Mouse (Mus musculus) megakaryocyte, embryonic 14.5 days (primary cell): ENCODE results near the gene Cnn1.
A peak's percentile ranks its signal among the peaks of the same experiment; 100 is the strongest.

ENCODE experiments used
- FLI1 ChIP-seq: IDR thresholded peaks from 2 replicates; pipeline ENCODE4 v1.6.1; 2012; ENCODE audit warnings: low read length, inconsistent platforms, mixed read lengths
- GATA1 ChIP-seq: IDR thresholded peaks from 3 replicates; pipeline ENCODE4 v1.6.1; 2012; ENCODE audit warnings: mixed read lengths, low read length, inconsistent platforms, borderline replicate concordance

DNA sequence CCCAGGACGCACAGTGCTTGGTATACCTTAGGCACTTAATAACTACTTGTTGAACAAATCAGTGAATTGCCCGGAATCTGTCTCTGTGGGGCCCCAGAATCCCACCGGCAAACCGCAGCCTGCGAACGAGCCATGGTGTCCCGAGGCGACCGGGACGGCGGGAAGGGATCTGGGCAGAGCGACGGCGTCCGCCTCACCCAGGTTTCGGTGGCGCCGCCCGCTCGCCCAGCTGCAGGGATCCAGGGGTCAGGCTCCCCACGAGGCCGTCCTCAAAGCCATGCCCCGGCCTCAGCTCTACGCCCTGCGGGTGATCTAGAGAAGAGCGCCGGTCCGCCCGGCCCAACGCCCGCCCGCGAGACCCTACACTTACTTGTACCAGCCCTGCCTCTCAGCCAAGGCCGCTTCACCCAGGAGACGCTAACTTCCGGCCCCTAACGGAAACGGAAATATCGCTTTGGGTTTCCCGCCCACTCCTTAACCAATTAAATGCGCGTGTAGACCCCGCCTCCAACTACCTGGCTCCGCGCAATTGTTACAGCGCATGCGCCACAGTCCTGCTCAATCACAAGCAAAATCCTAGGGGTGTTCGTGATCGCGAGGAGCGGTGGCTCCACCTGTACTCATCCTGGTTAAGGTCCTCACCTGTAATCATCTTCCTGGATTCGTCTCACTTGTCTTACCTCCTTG lies 17.9 kb downstream of the Cnn1 start, which contains the start of gene Elof1:
- TF ChIP-seq GATA1 = no peak
- peak; percentile 99; the same call in 1 of the 2 replicates for TF ChIP-seq FLI1
